Mouse (Mus musculus) v-Abl transformed pro-B cells (cell line): ENCODE data around the gene Pi4ka.
"Not testable (repeated sequence)": the region's sequence is repeated elsewhere in the genome, so short reads cannot be mapped to it uniquely, and the experiment has no call there.

ENCODE experiments used
- in situ Hi-C, 2 experiments: fragments of 400-800 bp; cut with MboI; formaldehyde crosslinking; loops; one replicate each; pipeline ENCODE4 v1.15.1; 2025; ENCODE audit not compliant: unreplicated experiment in 2 of 2

The Pi4ka gene

DNA sequence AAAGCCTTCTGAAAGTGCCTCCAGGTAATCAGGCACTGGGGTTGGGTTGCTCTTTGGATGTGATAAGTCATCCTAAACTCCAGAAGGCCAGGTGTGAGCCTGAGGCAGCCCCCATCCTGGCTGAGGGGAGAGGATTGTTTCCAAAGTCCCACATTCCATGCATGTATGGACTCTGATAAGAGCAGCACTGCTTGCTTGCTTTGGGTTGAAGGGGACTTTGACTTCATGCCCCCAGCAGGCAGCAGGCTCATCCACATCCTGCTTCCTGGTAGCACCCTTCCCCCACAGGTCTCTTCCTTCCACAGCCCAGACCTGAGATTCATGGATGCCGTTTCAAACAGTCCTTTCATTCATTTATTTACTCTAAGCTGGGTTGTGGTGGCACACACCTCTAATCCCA is 162.4 kb downstream of the Pi4ka start:
- in situ Hi-C loops = no loop called here

DNA sequence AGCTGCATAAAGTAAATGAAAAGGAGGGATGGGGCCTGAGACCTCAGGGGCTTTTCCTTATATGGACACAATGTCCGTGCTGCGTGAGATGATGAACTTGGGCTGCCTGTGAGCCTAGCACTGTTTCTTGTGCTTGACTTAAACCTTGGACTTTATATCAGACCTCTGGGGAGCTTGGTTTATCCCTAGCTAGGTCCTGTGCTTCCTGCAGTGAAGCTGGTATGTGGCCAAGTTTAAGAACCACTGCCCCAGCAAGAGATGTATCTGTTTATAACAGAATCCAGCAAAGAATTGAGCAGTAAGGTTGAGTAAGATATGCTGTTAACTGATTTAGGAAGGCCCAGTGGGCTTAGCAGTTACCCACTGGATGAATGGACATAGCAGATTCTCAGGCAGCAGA is 166.7 kb downstream of the Pi4ka start:
- in situ Hi-C loops = no loop called here

DNA sequence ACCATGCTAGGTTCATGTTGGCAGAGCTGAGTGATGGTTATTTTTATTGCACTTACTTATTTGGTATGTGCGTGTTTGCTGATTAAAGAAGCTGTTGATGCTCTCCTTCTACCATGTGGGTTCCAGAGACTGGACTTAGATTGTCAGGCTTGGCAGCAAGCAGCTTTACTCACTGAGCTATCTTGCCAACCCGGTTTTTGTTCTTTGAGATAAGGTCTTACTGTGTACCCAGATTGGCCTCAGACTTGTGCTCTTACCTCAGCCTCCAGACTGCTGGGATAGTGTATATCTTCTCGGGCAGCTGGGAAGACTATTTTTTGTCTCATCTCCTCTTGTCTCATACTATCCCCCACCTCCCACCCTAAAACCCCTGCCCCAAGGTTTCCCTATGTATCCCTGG is 168.5 kb downstream of the Pi4ka start:
- in situ Hi-C loops = no loop called here

DNA sequence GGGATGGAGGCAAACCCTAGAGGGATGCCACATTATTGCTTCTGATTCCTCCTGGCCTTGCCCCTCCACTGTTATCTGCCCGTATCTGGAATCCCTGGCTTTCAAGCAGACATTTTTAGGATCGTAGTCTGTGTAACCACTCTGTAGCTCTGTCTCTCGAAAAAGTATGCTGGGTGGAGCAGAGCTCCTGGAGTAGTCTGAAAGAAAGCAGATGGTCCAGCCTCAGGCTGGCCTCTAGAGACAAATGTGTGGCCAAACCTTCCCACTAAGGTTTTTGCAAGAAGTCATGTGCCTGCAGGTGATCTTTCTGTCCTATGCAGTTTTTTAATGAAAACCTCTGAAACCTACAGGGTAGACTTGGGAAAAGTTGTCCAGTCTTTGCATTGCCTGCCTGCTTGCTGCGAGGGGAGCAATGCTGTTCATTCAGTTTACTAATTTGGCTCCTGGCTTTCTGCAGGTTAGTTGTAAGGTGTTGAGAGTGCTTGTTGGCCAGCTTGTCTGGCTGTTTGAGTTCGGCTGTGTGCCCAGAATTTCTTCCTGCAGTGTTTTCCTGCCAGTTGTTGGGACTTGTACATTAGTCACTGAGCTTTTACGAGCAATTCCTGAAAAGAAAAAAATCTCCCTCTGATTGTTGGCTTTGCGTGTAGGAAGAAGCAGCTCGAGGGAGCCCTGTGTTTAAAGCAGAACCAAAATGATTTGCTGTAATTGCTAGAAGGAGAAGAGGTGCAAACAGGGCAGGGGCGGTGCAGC is 171.0 kb downstream of the Pi4ka start:
- in situ Hi-C loops = no loop called here

DNA sequence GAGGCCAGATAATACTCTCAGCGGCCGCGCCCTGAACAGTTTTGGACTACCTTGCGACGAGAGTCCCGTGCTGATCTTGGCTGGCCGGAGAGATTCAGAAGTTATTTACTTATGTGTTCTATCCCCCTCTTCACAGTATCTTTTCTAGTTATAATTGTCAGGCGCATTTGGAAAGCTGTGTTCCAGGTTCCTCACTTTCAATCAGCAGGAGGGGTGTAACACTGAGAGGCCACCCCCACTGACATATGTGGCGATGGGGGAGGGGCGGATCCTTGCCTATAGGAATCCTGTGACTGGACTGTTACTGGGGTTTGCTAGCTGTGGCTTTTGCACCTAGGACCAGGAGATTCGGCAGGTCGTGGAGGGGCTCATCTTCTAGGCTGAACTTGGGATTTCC is 171.6 kb downstream of the Pi4ka start:
- in situ Hi-C loops = no loop called here

DNA sequence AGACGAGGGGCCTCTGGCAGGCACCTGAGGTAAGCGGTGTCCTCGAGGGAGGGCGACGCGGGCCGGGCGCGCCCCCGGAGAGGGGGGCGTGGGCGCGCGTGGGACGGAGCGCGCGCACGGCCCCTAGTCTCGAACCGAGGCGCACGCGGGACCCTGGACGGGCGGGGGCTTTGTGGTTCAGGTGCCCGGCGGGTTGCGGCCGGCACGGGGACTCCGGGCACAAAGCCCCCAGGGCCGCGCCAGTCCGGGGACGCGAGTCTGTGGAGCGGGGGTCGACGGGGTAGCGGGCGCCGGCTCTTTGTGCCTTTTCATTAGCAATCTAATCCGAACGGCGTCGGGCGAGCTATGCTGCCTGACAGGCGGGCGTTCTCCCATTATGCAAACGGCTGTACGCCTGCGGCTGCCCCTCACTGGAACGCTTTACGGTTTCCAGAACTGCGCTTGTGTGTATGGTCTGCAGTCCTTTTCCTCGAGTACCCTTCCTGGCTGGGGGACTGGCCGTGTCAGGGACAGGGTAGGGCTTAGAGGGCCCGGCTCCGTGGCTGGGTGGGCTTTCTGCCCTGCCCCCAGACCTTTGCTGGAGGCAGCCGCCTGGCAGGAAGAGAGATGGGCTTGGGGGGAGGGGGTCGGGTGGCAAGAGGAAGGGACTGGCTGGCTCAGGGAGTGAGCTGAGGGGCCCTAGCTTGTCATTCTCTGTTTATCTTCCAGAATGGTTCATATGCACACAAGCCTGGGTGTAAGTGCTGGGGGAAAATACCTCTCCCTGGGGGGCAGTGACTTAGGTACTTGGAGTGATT is 172.2 kb downstream of the Pi4ka start:
- in situ Hi-C loops = no loop called here

DNA sequence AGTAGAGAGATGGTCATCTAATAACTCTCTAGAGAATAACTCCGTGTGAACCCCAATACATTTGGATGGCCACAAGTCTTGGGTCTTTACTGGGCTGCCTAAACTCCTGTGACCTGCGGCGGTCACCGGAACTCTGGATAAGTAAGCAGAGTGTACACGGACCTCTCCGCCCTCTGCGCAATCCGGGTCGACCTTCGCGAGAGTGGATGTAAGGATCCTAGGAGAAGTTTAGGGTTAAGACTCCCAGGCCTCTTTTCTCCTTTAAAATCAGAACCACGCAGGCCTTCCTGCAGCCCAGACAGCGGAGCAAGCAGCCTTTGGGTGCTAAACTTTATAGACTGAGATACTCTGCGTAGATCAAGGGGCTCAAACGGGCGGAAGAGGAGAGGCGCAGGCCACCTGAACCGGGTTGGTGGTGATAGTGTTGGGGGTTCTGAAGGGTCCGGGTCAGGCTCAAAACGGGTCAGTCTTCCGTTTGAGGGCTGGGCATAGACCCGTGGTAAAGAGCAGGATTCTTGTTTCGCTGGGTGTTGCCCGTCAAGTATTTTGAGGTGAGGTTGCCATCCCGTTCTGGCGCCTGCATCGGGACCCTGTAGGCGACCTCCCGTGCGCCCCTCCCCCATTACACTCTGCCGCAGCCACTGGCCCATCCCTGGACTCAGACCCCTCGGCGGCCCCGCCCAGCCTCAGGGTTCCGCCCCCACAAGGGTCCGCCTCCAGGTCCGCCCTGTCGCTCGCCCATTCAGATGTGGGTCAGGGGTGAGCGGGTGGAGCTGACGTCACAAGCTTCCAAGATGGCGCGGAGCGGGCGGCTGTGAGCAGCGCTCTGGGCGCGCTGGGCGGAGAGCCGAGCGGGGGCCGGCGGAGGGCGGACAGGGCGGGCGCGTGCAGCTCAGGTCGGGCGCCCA is 173.1 kb downstream of the Pi4ka start, which contains the start of gene Hic2:
Hic2 (plus strand) TSS at position 779 of the 908 bp plus-strand sequence.
- in situ Hi-C loops = no loop called here

DNA sequence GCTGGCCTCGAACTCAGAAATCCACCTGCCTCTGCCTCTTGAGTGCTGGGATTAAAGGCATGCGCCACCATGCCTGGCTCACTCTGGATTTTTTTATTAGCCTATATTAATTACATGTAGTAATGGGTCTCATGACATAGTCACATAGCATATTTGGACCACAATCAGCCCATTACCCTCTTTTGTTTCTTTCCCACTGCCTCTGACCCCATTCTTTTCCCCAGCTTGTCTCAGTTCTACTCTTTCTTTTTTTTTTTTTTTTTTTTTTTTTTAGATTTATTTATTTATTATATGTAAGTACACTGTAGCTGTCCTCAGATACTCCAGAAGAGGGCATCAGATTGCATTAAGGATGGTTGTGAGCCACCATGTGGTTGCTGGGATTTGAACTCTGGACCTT is 174.6 kb downstream of the Pi4ka start:
- in situ Hi-C loops = not testable (repeated sequence)
